Mouse (Mus musculus): Measurements from ENCODE around the gene Sirt1.
"Not testable (repeated sequence)": the region's sequence is repeated elsewhere in the genome, so short reads cannot be mapped to it uniquely, and the experiment has no call there.

Gene Sirt1

DNA sequence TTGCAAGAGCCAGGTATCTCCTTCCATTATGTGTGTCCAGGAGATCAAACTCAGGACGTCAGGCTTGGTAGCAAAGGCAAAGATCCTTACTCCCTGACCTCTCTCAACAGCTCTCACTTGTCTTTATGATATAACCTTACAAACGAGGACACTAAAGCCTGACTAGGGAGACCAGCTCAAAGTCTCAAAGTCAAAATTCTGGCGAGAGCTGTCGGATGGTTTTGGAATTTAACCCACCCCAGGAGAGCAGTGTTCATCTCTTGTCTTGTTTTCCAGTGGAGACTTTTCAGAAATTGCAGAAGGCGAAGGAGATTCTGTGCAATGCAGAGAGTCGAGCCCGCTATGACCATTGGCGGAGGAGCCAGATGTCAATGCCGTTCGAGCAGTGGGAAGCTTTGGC is 15.5 kb upstream of the Sirt1 start:
- intact Hi-C loops (cut with DNase I): no loop called here

DNA sequence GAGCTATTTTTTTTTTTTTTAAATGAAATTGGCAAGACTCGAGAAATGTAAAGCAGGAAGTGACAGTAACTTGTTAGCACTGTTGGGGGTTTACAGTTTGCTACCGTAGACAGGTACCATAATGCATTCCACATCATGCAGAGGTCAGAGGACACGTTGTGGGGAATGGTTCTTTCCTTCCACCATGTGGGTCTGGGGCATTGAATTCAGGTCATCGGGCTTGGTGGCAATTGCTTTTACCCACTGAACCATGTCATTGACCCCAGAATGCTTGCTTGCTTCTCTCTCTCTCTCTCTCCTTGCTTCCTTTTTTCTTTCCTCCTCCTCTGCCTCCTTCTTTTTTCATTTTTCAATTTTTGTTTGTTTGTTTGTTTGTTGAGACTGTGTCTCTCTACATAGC is 7.4 kb upstream of the Sirt1 start:
- intact Hi-C loops (cut with DNase I): no loop called here

DNA sequence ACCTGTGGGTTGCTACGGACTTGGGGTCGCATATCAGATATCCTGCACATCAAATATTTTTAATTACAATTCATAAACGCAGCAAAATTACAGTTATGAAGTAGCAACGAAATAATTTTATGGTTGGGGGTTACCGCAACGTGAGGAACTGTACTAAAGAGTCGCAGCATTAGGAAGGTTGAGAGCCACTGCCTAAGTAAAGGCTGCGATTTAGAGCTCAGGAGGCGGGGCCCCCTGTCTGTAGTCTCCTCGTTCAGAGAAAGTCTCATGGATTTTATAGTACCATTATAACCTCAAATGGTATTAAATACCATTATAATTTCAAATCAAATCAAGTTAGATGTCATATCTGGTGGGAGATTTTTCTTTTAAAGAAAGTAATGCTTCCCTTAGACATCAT is 5.5 kb upstream of the Sirt1 start:
- intact Hi-C loops (cut with DNase I): no loop called here

DNA sequence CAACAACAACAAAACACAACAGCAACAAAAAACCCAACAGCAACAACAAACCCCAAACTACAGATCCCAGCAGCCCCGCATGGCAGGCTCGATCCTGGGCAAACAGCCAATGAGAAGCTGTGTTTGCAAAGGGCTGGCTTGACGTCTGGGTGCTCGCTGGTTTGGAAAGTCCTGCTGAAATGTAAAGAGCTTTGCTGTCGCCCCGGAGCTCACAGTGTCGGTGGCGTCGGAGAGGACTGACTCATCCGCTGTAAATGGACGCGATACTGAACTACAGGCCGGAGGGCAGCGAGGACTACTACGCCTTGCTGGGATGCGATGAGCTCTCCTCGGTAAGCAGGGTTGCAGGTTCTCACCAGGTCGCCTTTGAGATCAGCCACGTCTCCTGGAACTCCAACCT is 4.9 kb upstream of the Sirt1 start:
- intact Hi-C loops (cut with DNase I): no loop called here

DNA sequence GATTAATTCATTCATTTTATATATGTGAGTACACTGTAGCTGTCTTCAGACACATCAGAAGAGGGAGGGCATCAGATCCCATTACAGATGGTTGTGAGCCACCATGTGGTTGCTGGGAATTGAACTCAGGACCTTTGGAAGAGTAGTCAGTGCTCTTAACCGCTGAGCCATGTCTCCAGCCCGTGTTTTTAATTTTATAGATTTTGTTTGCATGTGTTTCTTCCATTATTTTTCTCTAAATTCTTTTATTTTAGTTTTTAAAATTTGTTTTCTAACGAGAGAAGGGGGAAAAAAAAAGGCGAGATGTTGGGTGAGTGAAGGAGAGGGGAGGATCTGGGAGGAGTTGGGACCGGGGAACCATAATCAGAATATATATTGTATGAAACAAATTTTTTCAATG is 4.4 kb upstream of the Sirt1 start:
- intact Hi-C loops (cut with DNase I): not testable (repeated sequence)

DNA sequence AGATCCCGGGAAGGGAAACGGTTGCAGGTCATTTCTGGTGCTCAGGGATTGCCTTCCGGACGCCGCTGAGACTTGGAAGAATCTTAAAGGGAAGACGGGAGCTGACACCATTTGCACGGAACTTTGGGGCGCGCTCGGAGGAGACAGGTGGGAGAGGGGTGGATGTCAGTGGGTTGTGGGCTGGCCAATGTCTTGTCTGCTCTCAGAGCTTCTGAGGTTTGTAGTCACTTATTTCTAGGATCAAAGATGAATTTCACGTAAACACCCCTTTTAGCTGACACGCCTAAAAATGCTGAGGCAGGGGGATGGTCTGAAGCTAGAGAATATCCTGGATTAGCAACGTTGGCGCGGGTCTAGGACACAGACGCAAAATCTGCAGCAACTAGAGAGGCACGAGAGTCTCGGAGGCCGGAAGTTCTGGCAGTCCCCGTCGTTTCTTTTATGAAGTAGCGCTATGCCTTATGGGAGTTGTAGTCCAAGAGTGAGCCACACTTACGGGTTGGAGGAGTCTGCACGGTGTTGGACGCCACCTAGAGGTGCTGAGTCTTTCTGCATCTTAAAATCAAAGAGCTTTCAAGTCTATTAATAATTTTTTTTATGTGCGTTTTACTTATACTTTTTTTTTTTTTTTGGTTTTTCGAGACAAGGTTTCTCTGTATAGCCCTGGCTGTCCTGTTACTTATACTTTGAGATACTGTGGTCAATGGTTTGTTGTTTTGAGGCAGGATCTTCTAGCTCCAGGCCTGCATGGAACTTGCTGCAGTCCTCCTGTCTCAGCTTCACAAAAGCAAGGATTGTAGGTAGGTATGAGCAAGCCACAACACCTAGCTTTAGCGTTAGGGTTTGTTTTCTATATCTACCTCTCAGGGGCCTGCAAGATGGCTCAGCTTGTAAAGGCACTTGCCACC is 1.1 kb upstream of the Sirt1 start, which contains the start of gene Dnajc12:
Dnajc12 (plus strand) TSS at position 72 of the 908 bp plus-strand sequence.
- intact Hi-C loops (cut with DNase I): loop anchor here (2.0 to 5.0 kb wide), 2 partner anchors 40 to 228 kb away; no protein-coding TSS in a partner anchor

DNA sequence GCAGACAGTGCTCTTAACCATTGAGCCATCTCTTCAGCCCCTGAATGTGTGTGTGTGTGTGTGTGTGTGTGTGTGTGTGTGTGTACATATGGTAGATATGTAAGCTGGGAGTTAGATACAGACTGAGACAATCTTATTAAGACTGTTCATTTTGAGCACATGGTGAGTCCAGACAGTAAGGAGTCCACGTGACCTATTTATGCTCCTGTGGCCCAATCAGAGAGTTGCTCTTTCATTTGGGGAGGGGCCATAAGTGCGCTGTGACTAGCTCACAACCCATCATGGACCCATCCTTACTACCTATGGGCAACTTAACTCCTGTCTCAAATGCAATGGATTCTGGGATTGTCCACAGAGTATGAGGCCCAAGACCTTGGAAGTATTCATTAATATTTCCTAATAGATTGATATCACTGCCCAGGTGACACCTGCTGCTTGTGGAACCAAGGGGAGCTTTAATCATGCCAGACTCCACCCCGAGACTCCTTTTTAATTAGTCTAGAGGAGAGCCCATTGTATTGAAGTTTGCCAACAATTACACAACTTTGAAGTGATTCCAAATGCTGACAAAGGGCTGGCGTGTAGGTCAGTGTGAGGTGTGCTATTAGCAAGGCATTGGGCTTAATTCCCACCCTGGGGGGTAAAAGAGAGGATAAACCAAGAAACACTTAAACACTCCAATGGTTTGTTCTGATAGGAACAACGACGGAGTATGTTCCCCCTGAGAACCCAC is 2.4 kb downstream of the Sirt1 start:
- intact Hi-C loops (cut with DNase I): no loop called here

DNA sequence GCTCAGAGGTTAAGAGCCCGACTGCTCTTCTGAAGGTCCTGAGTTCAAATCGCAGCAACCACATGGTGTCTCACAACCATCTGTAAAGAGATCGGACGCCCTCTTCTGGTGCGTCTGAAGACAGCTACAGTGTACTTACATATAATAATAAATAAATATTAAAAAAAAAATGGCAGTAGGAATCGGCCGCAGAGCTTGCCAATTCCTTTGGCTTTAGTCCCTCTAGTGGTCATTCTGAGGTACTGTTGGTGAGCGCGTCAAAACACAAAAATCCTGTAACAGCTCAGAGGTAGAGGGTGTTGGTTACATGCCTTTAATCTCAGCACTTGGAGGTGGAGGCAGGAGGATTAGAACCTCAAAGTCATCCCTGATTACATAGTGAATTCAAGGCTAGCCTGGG is 4.0 kb downstream of the Sirt1 start:
- intact Hi-C loops (cut with DNase I): no loop called here

DNA sequence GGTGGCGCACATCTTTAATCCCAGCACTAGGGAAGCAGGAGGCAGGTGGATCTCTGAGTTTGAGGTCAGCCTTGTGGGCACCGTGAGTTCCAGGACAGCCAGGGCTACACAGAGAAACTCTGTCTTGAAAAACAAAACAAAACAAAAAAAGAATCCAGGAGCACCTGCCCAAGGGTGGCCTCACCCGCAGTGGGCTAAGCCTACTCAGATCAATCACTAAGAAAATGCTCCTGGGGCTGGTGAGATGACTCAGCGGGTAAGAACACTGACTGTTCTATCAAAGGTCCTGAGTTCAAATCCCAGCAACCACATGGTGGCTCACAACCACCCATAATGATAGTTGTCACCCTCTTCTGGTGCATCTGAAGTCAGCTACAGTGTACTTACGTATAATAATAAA is 5.2 kb downstream of the Sirt1 start:
- intact Hi-C loops (cut with DNase I): no loop called here

DNA sequence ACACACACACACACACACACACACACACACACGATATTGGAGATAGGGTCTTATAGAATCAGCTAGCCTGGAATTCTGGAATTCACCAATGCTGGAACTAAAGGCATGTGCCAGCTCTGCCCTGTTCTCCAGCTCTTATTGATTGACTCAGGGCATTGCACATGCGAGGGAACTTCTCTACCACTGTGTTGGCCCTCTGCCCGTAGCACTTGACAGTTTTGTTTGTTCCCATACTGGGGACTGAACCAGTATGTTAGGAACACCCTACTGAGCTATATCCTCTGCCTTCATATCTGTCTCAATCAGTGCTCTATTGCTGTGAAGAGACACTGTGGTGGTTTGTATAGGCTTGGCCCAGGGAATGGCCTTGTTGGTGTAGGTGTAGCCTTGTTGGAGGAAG is 13.5 kb downstream of the Sirt1 start:
- intact Hi-C loops (cut with DNase I): no loop called here

DNA sequence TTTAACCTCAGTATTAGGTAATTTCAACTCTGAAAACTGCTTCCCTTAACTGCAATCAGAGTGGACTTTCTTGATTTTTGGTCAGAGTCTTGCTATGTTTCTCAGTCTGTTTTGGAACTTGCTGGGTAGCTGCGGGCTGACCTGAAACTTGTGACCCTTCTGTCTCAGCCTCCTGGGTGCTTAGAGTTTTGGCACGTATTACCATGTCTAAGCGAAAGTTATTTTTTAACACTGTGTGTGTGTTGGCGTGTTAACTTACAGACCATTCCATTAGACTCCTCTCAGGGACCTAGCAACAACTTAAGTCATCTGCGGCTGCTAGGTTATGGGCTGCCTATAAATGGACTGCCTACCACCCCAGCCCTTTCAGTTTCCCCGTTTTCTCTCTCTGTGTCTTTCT is 14.1 kb downstream of the Sirt1 start:
- intact Hi-C loops (cut with DNase I): no loop called here

DNA sequence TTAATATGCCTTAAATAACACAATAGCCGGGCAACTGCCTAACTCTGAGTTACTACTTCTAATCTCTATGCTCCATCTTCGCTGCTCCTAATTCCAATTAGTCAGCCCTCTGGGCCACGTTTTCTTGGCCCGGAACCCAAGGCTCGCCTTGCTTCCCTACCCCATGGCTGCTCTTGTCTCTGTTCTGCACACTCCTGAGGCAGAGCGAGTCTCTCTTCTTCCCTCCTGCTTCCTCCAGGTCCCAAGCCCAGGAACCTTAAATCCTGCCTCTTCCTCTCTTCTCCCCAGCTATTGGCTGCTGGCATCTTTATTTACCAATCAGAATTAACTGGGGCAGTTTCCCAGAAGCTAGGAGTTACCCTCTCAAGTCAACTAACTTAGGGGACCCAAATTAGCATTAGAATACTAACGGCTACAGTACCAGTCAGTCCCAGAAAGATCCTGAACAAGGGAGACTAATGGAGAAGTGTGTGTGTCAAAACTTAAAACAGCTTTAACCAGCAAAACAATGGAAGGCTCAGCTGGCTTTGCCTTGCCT is 15.5 kb downstream of the Sirt1 start:
- intact Hi-C loops (cut with DNase I): no loop called here

DNA sequence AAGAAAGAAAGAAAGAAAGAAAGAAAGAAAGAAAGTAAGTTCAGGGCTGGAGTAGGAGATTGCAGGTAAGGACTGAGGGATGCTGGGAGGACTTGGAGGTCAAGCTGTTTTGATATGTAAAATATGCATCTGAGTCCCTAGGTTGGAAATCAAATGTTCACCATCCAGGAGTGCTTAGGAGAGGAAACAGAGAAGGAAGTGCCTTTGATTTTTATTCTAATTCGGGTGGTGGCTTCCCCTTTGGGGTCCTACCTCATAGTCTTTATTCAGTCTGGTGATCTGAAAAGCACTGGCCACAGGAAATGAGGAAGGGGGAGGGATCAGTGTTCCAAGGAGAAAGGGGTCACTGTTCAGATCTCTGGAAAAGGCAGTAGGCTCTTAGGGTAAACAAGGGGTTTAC is 21.0 kb downstream of the Sirt1 start:
- intact Hi-C loops (cut with DNase I): no loop called here

DNA sequence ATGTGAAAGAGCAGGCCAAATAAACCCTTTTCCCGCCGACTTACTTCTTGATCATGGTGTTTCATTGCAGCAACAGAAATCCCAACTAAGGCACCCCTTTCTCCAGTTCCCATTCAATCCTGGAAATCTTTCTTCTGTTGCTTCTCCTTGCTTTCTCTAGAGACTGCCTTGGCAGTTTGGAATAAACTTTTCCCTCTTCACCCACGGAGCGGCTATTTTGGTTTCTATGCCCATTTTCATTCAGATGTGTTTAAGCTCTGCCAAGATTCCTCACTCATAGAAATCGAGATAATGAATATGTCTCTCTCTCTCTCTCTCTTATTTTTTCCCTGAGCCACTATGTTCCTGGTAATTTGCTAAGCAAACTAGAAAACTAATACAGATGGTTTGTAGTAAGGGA is 29.4 kb downstream of the Sirt1 start:
- intact Hi-C loops (cut with DNase I): no loop called here

DNA sequence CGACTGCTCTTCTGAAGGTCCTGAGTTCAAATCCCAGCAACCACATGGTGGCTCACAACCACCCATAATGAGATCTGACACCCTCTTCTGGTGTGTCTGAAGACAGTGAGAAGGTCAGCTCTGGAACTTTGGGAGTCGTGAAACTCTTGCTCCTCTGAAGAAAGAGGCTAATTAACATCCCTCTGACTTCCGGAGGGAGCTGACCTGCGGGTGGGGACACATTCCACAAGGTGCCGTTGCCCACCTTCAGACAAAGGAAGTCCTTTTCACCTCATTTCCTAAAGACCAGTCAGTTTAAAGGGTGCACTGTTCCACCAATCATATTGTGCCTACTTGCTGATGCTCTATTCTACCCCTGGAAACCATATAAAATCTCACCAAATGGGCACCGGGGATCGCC is 30.4 kb downstream of the Sirt1 start:
- intact Hi-C loops (cut with DNase I): not testable (repeated sequence)

DNA sequence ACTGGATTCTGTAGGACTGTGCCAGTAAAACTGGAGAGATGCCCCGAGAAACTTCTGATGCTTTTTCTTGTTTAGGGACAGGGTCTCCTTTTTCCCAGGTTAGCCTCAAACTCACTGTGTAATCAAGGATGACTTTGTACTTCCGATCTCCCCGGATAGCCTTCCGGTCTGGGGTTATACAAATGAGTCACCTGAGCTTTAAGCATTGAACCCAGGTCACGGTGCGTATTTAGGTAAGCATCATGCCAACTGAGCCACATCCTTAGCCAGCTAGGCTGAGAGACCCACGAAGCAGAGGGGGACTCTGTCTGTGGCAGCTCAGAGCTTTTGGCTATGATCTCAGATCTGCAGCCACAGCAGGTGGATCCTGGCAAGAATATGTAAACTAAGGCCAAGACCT is 30.8 kb downstream of the Sirt1 start:
- intact Hi-C loops (cut with DNase I): no loop called here

DNA sequence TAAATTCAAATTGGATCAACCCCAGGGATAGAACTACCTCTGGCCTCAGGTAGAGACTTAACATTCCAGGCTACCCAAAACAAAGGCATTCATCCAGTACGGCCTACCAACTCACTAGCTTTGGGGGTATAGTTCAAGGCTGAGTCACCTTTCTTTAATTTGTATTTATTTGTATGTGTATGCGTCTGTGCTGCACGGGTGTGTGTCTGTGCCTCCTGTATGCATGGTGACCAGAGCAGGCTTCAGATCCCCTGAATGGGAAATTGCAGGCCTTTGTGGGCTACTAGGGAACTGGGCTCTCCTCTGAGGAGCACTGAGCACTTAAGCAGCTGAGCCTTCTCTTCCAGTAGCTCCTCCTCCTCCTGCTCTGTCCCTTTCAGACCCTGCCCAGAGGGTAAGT is 33.2 kb downstream of the Sirt1 start:
- intact Hi-C loops (cut with DNase I): no loop called here

DNA sequence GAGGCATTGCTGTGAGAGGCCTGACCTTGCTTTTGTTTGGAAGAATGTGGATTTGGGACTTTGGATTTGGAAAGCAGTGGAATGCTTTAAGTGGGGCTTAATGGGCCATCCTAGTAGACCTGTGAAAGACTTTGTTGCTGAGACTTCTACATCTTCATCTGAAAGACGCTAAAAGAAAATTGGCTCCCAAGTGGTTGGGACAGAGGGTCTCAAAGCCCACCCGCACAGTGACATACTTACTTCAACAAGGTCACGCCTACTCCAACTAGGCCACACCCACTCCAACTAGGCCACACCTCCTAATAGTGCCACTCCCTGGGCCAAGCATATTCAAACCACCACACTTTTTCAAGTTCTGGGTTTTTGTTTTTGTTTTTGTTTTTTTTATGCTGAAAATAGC is 36.8 kb downstream of the Sirt1 start:
- intact Hi-C loops (cut with DNase I): loop anchor here (5.0 kb wide), 1 partner anchor 38 kb away; the partner anchor contains the start of genes Dnajc12 and Sirt1

DNA sequence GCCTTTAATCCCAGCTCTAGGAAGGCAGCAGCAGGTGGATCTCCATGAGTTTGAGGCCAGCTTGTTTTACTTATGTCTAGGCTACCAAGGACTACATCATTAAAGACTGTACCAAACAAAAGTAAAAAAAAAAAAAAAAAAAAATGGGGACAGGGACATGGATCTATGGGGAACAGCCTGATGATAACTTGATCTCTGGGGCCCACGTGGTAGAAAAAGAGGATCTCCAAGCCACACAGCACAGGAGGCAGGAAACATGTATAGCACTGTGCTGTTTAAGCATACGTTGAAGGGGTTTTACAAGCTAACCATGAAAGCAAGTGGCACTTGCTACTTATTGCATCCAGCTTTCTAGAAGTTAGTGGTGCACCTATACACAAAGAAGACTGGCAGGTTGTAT is 40.2 kb downstream of the Sirt1 start:
- intact Hi-C loops (cut with DNase I): loop anchor here (5.0 kb wide), 1 partner anchor 41 kb away; the partner anchor contains the start of genes Dnajc12 and Sirt1

DNA sequence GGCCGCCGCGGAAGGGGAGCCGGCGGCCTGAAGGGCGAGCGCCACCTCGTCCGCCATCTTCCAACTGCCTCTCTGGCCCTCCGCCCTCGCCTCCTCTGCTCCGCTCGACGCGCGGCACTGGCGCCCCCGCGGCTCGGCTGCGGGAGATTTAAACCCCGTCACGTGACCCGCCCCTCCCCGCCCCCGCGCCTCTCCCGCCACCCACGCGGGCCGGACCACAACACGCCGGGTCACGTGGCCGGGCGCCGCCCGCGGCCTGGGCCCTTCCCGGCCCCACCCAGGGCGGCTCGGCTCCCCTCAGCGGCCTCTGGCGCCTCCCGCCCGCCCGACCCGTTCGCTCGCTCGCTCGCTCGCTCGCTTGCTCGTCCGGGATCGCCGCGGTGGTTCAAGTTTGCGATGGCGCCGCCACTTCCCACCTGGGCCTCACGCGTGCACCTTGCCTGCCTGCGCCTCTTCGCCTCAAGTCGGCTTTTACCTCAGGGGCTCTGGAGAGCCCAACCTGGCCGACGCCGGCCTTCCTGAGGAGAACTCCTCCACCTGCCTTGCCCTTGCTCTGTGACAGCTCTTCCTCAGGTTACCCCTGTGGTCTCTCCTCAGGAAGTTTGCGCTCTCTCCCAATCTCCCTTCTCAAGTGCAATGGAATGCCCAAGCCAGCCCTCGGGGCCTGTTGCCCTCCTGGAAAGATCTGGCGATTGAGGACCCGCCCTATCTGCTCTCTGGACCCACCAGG is 42.4 kb downstream of the Sirt1 start:
- intact Hi-C loops (cut with DNase I): no loop called here
